Mouse (Mus musculus): ENCODE results near the gene Snx1.

GRCm38 (mm10) chr9:66160155-66160554 is 33.8 kb upstream of the Snx1 start:
- TF ChIP-seq POLR2A (IDR thresholded peaks at IDR 0.05; ENCODE audit: control insufficient read depth, low read depth, low read length), result no peak
- TF ChIP-seq CTCF (IDR thresholded peaks at IDR 0.05; ENCODE audit: control insufficient read depth, insufficient read depth, insufficient replicate concordance, low read depth, low read length), result no peak

Measured in testis, adult 2 months (tissue).